Mouse (Mus musculus) megakaryocyte, embryonic 14.5 days (primary cell): ENCODE measurements around the gene Il15ra. TPM values are rescaled to one million over a fixed set of nuclear protein-coding genes. Genes with fewer than 3 reads are reported as not detected.

Source experiments
- H3K27me3 ChIP-seq: replicated peaks from 2 replicates; pipeline ENCODE3; 2012; ENCODE audit warnings: inconsistent platforms
- H3K36me3 ChIP-seq: replicated peaks from 2 replicates; pipeline ENCODE3; 2012; ENCODE audit warnings: low read length, inconsistent platforms, mixed read lengths
- H3K4me1 ChIP-seq: 2 replicates; pipeline ENCODE4 v1.6.1; 2012; ENCODE audit warnings: inconsistent platforms
- H3K4me3 ChIP-seq: replicated peaks from 2 replicates; pipeline ENCODE3; 2012; ENCODE audit warnings: moderate library complexity, mild to moderate bottlenecking, inconsistent platforms
- H3K9me3 ChIP-seq: 2 replicates; pipeline ENCODE4 v1.6.1; 2012; ENCODE audit warnings: inconsistent platforms
- FLI1 ChIP-seq: IDR thresholded peaks from 2 replicates; pipeline ENCODE4 v1.6.1; 2012; ENCODE audit warnings: low read length, inconsistent platforms, mixed read lengths
- GATA1 ChIP-seq: IDR thresholded peaks from 3 replicates; pipeline ENCODE4 v1.6.1; 2012; ENCODE audit warnings: mixed read lengths, low read length, inconsistent platforms, borderline replicate concordance
- polyA plus RNA-seq: library from polyadenylated mRNA; stranded (reverse); fragments of >175 nt; gene quantifications from 2 replicates; pipeline ENCODE4 v1.2.3, GENCODE M21; 2012; ENCODE audit warnings: low replicate concordance; ENCODE audit not compliant: insufficient read depth

Gene Il15ra
- polyA plus RNA-seq, 1 experiment, result 4.0 TPM

DNA sequence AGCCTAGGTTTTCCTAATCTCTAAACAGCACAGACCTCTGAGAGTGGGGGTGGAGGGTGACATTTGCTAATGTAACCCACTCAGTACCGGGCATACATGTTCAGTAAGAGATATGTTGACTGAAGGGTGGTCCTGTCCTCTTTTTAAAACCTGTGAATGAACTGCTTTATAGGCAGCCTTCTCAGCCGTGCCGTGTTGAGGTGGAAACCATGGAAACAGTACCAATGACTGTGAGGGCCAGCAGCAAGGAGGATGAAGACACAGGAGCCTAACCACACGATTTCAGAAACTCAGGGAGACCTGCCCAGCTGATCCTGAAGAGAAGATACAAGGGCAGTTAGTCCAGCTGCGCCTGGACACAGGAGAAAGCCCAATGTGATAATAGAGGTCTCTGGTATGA lies 27.9 kb downstream of the Il15ra start:
- no peak for TF ChIP-seq GATA1
- TF ChIP-seq FLI1, result no peak
- Histone ChIP-seq H3K4me1 (peaks cover 11% of the 10 kb centered on the region; the same call in 1 of the 2 replicates), H3K36me3 (peaks cover 68% of the 10 kb centered on the region), H3K9me3 (no peaks in the 10 kb centered on the region), H3K27me3 (no peaks in the 10 kb centered on the region), H3K4me3 (no peak overlapping the region)

DNA sequence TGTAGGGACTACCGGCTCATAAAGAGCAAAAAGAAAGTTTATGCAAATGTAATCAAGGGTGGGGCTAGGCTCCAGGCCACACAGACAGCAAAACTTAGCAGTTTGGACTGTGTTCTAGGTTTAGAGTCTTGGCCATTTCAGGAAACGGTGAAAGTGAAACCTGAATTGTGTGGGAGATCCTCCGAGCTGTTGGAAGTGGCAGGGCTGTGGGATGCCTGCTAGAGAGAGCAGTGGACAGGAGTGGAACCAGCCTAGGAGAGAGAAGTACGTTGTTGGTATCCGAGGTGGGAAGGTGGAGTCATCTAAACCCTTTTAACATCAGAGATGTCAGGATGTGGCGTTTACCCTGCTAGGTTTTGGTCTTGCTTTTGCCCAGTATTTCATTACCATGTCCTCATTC lies 30.8 kb downstream of the Il15ra start:
- no peaks in the 10 kb centered on the region for H3K27me3 ChIP-seq
- peaks cover 66% of the 10 kb centered on the region for H3K36me3 ChIP-seq
- no peak for TF ChIP-seq FLI1
- no peak for TF ChIP-seq GATA1

DNA sequence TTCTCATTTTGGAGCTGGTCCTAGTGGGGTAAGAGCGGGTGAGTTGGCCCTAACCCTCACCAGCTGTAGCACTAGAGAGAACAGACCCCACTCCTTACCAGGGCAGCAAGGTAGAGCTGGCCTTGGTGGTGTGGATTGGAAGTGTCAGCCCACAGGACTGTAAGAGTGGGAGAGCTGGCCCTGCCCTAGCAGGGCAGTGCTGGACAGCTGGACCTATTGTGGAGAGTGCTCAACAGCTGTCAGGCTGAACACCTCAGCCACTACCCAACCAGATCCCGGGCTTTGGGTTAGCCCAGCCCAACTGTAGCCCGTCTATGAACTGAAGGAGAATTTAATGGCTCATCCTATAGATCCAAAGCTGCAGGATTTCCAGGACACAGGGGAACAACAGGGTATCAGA lies 33.7 kb downstream of the Il15ra start:
- no peaks in the 10 kb centered on the region for H3K27me3 ChIP-seq
- TF ChIP-seq FLI1, result no peak
- no peak for TF ChIP-seq GATA1
- H3K4me3 ChIP-seq, result no peak overlapping the region
- peaks cover 8% of the 10 kb centered on the region; the same call in 1 of the 2 replicates for H3K4me1 ChIP-seq
- H3K36me3 ChIP-seq, result peaks cover 79% of the 10 kb centered on the region
- H3K9me3 ChIP-seq, result no peaks in the 10 kb centered on the region

More for the DNA sequence above, 30.8 kb downstream of the Il15ra start:
- Histone ChIP-seq H3K4me1 (peaks cover 8% of the 10 kb centered on the region; the same call in 1 of the 2 replicates), H3K9me3 (no peaks in the 10 kb centered on the region), H3K4me3 (no peak overlapping the region)

DNA sequence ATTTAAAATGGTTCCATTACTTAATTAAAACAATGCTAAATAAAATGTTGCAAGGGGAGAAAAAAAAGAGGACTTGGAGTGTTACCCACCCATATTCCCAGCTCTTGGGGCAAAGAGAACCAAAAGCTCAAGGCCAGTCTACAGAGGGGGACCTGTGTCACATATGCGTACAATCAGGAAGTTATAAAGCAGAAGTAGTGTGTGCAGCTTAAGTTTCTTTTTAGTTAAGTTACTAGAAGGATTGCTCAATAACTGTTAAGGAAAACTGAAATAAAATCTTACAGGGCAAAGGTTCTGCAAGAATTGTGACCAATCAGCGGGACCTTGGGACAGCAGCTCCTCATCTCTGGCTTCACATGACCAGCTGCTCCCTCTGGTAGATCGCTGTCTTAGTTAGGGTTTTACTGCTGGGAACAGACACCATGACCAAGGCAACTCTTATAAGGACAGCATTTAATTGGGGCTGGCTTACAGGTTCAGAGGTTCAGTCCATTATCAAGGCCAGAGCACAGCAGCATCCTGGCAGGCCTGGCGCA lies 34.5 kb downstream of the Il15ra start:
- Histone ChIP-seq H3K4me1 (peaks cover 8% of the 10 kb centered on the region; the same call in 1 of the 2 replicates), H3K36me3 (peaks cover 76% of the 10 kb centered on the region), H3K27me3 (no peaks in the 10 kb centered on the region), H3K9me3 (no peaks in the 10 kb centered on the region), H3K4me3 (no peak overlapping the region)
- no peak for TF ChIP-seq GATA1
- TF ChIP-seq FLI1, result no peak

DNA sequence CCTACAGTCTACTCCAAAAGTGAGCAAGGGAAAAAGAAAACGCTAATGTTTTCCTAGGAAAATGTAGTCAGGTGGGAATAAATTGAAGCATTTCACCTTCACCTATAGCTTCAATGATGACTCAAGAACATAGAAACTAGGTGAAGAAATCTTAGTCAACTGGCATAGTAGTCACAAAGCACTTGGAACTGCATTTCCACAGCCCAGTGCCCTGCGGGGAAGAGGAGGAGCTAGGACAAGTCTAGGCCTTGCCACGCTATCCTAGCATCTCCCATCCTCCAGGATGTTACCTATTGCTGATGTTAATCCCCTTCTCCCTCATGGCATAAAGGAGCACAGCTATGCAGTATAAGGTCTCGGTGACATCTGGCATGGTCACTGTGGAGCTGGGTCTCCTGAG lies 57.5 kb downstream of the Il15ra start:
- Histone ChIP-seq H3K36me3 (peaks cover 100% of the 10 kb centered on the region), H3K4me1 (peaks cover 31% of the 10 kb centered on the region), H3K4me3 (no peak overlapping the region), H3K27me3 (no peaks in the 10 kb centered on the region), H3K9me3 (no peaks in the 10 kb centered on the region)
- TF ChIP-seq FLI1 (no peak), GATA1 (no peak)

DNA sequence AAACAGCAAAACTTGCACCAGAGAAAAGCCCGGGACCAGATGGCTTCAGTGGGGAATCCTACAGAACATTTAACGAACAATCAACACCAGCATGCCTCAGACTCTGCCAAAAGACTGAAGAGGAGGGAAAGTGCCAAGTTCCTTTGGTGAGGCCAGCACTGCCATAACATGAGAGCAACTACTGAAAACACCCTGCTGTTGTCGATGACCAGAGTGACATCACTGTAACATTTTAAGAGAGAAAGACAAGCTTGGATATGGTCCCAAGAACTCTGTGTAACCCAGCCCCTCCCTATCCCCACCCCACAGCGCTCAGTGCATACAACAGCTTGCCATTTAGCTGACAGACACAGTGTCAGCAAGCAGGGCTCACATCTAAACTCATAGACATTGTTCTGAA lies 60.6 kb downstream of the Il15ra start:
- TF ChIP-seq FLI1, result no peak
- no peak for TF ChIP-seq GATA1
- Histone ChIP-seq H3K9me3 (no peaks in the 10 kb centered on the region), H3K4me3 (no peak overlapping the region), H3K4me1 (peaks cover 34% of the 10 kb centered on the region), H3K36me3 (peaks cover 95% of the 10 kb centered on the region), H3K27me3 (no peaks in the 10 kb centered on the region)

DNA sequence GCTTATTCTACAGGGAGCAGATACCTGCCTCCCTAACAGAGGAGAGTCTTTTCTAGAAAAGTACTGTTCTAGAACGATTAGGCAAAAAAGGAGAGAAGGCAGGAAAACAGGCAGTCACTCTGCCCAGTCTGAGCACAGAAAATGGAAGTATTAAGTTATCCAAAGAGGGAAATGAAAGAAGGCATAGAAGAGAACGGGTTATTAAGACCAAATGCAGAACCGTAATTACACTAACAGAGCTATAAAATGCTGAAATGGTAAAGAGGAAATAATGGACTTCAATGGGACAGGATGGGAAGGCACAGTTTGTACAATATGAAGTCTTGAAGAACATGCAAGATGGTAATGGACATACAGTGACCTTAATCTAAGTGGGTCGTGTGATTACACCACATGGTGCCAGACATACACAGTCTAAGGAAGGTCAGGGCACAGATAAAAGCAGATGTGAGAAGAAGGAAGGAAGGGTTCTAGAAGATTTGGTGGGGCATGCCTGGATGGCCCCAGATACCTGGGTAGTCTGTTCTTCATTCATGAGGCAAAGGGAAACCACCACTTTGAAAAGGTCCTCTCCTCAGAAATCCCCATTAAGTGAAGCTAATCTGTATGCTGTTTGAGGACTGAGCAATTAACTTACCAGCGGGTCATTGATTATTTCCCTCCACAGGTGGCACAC lies 61.5 kb downstream of the Il15ra start:
- H3K9me3 ChIP-seq, result no peaks in the 10 kb centered on the region
- TF ChIP-seq FLI1 (no peak), GATA1 (no peak)
- peaks cover 85% of the 10 kb centered on the region for H3K36me3 ChIP-seq
- no peak overlapping the region for H3K4me3 ChIP-seq
- no peaks in the 10 kb centered on the region for H3K27me3 ChIP-seq
- H3K4me1 ChIP-seq, result peaks cover 43% of the 10 kb centered on the region

DNA sequence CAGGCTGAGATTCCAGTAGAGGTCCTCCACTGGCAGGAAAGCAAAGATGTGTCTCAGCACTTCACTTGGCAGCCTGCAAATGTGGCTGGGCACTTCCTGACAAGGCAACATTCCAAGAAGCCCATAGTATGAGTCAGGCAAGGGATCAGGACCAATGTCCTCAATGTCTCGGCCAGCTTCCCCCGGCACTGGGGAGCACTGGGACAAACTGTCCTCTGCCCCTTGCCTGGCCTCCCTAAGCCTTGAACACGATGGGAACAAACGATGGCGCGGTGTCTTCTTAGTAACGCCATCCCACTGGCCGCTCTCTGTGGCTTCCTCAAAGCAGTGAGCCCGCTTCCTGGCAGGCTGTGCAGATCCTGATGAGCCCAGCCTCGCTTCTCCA lies 62.1 kb downstream of the Il15ra start:
- Histone ChIP-seq H3K9me3 (no peaks in the 10 kb centered on the region), H3K27me3 (no peaks in the 10 kb centered on the region), H3K4me1 (peaks cover 48% of the 10 kb centered on the region), H3K4me3 (no peak overlapping the region), H3K36me3 (peaks cover 80% of the 10 kb centered on the region)
- no peak for TF ChIP-seq GATA1
- no peak for TF ChIP-seq FLI1

DNA sequence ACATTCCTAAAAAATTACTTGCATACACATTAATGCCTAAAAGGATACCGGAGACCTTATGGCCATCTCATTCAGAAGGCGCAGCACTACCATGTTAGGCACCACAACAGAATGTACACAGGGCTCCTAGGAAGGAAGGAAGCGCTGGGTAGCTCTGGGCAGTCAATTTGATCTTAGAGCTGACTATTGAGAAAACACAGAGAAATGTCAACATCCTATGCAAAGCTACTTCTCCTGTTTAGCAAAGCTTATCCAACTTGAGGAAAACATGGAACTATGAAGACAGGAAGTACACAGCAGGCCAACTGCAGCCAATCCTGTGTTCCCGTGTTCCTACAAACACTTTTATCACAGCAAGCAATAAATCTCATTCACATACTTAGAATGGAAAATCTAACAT lies 66.6 kb downstream of the Il15ra start:
- no peaks in the 10 kb centered on the region for H3K27me3 ChIP-seq
- TF ChIP-seq GATA1, result no peak
- TF ChIP-seq FLI1, result no peak
- H3K4me1 ChIP-seq, result peaks cover 60% of the 10 kb centered on the region
- H3K36me3 ChIP-seq, result peaks cover 41% of the 10 kb centered on the region
- H3K4me3 ChIP-seq, result no peak overlapping the region
- H3K9me3 ChIP-seq, result no peaks in the 10 kb centered on the region

DNA sequence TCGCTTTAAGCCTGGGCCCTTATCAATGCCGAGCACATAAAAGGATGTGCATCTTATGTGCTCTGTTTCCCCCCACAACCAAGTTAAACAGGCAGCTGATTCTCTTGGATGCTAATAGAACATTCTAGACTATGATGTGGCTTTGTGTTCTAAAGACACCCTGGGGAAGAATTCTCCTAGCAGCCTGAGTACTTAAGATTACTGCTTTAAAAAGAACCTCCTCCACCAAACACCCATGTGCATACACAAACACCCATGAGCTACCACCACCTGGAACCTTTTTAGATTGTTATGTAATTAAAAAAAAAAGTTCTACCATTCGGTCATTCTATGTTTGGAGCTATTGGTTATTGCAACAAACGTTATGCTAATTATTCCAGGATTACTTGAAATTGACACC lies 67.3 kb downstream of the Il15ra start:
- peaks cover 34% of the 10 kb centered on the region for H3K36me3 ChIP-seq
- no peaks in the 10 kb centered on the region for H3K9me3 ChIP-seq
- TF ChIP-seq FLI1 (no peak), GATA1 (no peak)
- no peak overlapping the region for H3K4me3 ChIP-seq
- peaks cover 56% of the 10 kb centered on the region for H3K4me1 ChIP-seq
- H3K27me3 ChIP-seq, result no peaks in the 10 kb centered on the region
